Mouse (Mus musculus): Measurements from ENCODE around the gene Ttc9c.

DNA sequence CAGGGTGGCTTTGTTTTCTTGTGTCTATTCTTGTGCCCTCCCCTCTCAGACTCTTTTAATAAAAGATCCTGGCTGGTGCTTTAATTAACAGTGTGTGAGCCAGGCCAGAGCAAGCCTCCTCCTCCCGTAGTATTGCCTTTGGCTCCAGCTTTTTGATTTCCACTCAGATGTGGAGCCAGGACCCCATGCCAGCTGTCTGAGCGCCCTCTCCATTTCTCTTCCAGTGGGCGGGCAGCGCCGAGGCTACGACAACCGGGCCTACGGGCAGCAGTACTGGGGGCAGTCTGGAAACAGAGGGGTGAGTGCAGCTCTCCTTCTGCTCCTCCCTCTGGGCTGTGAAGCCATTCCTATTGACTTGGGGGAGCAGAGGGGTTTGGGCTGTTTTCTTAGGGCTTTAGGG is 11.5 kb upstream of the Ttc9c start:
- TF ChIP-seq TAL1 (conservative IDR thresholded peaks at IDR 0.05; ENCODE audit: low read depth, low read length) (no peak), CTCF (IDR thresholded peaks at IDR 0.05; ENCODE audit: low read depth, low read length) (no peak), GATA1 (IDR thresholded peaks at IDR 0.05; ENCODE audit: borderline replicate concordance, low read length) (no peak), GATA2 (IDR thresholded peaks at IDR 0.05; ENCODE audit: borderline replicate concordance, low read depth, low read length) (no peak)
